Mouse (Mus musculus) myocyte (in vitro differentiated cells): Measurements from ENCODE around the gene Angptl6. TPM values are rescaled to one million over a fixed set of nuclear protein-coding genes. Genes with fewer than 3 reads are reported as not detected.

Experiments
- H3K27me3 ChIP-seq: one replicate; pipeline ENCODE4 v1.6.1; 2011; ENCODE audit not compliant: control insufficient read depth, insufficient read depth, insufficient read length
- H3K36me3 ChIP-seq: one replicate; pipeline ENCODE4 v1.6.1; 2011; ENCODE audit not compliant: control insufficient read depth, insufficient read depth
- H3K4me2 ChIP-seq: one replicate; pipeline ENCODE4 v1.6.1; 2011; ENCODE audit warnings: low read depth, control low read depth
- H3K4me3 ChIP-seq: one replicate; pipeline ENCODE4 v1.5.1; 2011; ENCODE audit warnings: mild to moderate bottlenecking, control low read depth, moderate library complexity
- H3K79me2 ChIP-seq: one replicate; pipeline ENCODE4 v1.6.1; 2011; ENCODE audit not compliant: control insufficient read depth, insufficient read depth
- H3ac ChIP-seq: one replicate; pipeline ENCODE4 v1.6.1; 2011; ENCODE audit not compliant: control insufficient read depth, insufficient read length
- CEBPB ChIP-seq: IDR thresholded peaks from 2 replicates; pipeline ENCODE4 v1.6.1; 2011; ENCODE audit warnings: mild to moderate bottlenecking, moderate library complexity; ENCODE audit not compliant: poor library complexity, insufficient read depth, severe bottlenecking
- E2F4 ChIP-seq: IDR thresholded peaks from one replicate; pipeline ENCODE4 v1.6.1; 2011; ENCODE audit warnings: mild to moderate bottlenecking, control low read depth, moderate library complexity; ENCODE audit not compliant: insufficient read depth
- MAX ChIP-seq: IDR thresholded peaks from one replicate; pipeline ENCODE4 v1.6.1; 2011; ENCODE audit warnings: low read depth, mild to moderate bottlenecking, control low read depth
- MYOD1 ChIP-seq, 3 experiments: IDR thresholded peaks; one replicate each; pipeline ENCODE4 v1.6.1; 2011; ENCODE audit warnings: control low read depth in 2 of 3, low read depth in 2 of 3, mild to moderate bottlenecking in 2 of 3, moderate library complexity in 1 of 3; ENCODE audit not compliant: insufficient read length in 2 of 3, control insufficient read depth in 1 of 3
- MYOG ChIP-seq, 3 experiments: IDR thresholded peaks; one replicate each; pipeline ENCODE4 v1.6.1; 2011; ENCODE audit warnings: control low read depth in 2 of 3, low read depth in 2 of 3, mild to moderate bottlenecking in 2 of 3; ENCODE audit not compliant: insufficient read length in 2 of 3, control insufficient read depth in 1 of 3, insufficient read depth in 1 of 3
- POLR2A ChIP-seq: IDR thresholded peaks from one replicate; pipeline ENCODE4 v1.6.1; 2011; ENCODE audit warnings: low read depth, mild to moderate bottlenecking, control low read depth, moderate library complexity; ENCODE audit not compliant: insufficient read length
- POLR2AphosphoS2 ChIP-seq: IDR thresholded peaks from one replicate; pipeline ENCODE4 v1.6.1; 2011; ENCODE audit warnings: low read depth, control low read depth; ENCODE audit not compliant: insufficient read length
- REST ChIP-seq: IDR thresholded peaks from one replicate; pipeline ENCODE4 v1.6.1; 2011; ENCODE audit warnings: mild to moderate bottlenecking, control low read depth, moderate library complexity; ENCODE audit not compliant: insufficient read depth, insufficient read length
- SRF ChIP-seq: IDR thresholded peaks from one replicate; pipeline ENCODE4 v1.6.1; 2011; ENCODE audit warnings: low read depth; ENCODE audit not compliant: control insufficient read depth, insufficient read length
- TCF12 ChIP-seq: IDR thresholded peaks from one replicate; pipeline ENCODE4 v1.6.1; 2011; ENCODE audit warnings: mild to moderate bottlenecking, control low read depth; ENCODE audit not compliant: poor library complexity, insufficient read depth, severe bottlenecking
- TCF3 ChIP-seq: IDR thresholded peaks from one replicate; pipeline ENCODE4 v1.6.1; 2011; ENCODE audit warnings: low read depth, control low read depth; ENCODE audit not compliant: insufficient read length
- USF1 ChIP-seq: IDR thresholded peaks from one replicate; pipeline ENCODE4 v1.6.1; 2011; ENCODE audit warnings: low read depth, mild to moderate bottlenecking, control low read depth, moderate library complexity
- polyA plus RNA-seq: library from polyadenylated mRNA; unstranded; fragments of >200 nt; fragmentation: generic; extraction: Trizol; gene quantifications from one replicate; pipeline ENCODE4 v1.2.1, GENCODE M21; 2012; ENCODE audit warnings: missing spikeins

The Angptl6 gene
- polyA plus RNA-seq, 1 experiment, result 12.6 TPM

GRCm38 (mm10) chr9:20878041-20878709, 1.4 kb downstream of the Angptl6 start:
- H3K4me3 ChIP-seq, result peak overlapping the region; percentile 25
- no peaks in the 10 kb centered on the region for H3K27me3 ChIP-seq
- no peaks in the 10 kb centered on the region for H3K79me2 ChIP-seq
- H3ac ChIP-seq, result peak overlapping the region; percentile 23
- H3K36me3 ChIP-seq, result no peaks in the 10 kb centered on the region
- peak overlapping the region; percentile 100 for H3K4me2 ChIP-seq
- TF ChIP-seq POLR2AphosphoS2, result peak; percentile 79
- peak; percentile 47 for TF ChIP-seq TCF3
- TF ChIP-seq MYOD1 (IDR thresholded peaks at IDR 0.05; ENCODE audit: control insufficient read depth in 1 of 3, insufficient read length in 2 of 3, low read depth in 2 of 3), result peak in 2 of 3 experiments; percentile 88 to 91
- no peak for TF ChIP-seq MAX
- TF ChIP-seq E2F4, result peak; percentile 4
- peak; percentile 51 for TF ChIP-seq SRF
- peak; percentile 34 to 91 (median 88) for TF ChIP-seq MYOG (IDR thresholded peaks at IDR 0.05; ENCODE audit: control insufficient read depth in 1 of 3, insufficient read depth in 1 of 3, insufficient read length in 2 of 3, low read depth in 2 of 3)
- no peak for TF ChIP-seq TCF12
- no peak for TF ChIP-seq CEBPB
- no peak for TF ChIP-seq USF1
- TF ChIP-seq REST, result no peak
- TF ChIP-seq POLR2A, result peak; percentile 89

GRCm38 (mm10) chr9:20877118-20878040, 2.1 kb downstream of the Angptl6 start:
- Histone ChIP-seq H3K4me3 (peak overlapping the region; percentile 25), H3K4me2 (peak overlapping the region; percentile 99), H3K27me3 (no peaks in the 10 kb centered on the region), H3K79me2 (no peaks in the 10 kb centered on the region), H3ac (peak overlapping the region; percentile 23), H3K36me3 (no peaks in the 10 kb centered on the region)
- TF ChIP-seq MYOD1 (IDR thresholded peaks at IDR 0.05; ENCODE audit: control insufficient read depth in 1 of 3, insufficient read length in 2 of 3, low read depth in 2 of 3) (no peak), POLR2AphosphoS2 (peak; percentile 86), CEBPB (peak; percentile 91), SRF (no peak)

- H3K4me3 ChIP-seq, result peak overlapping the region; percentile 25
- H3K4me2 ChIP-seq, result peak overlapping the region; percentile 99
- peak overlapping the region; percentile 5 for H3ac ChIP-seq
- no peaks in the 10 kb centered on the region for H3K36me3 ChIP-seq
- H3K27me3 ChIP-seq, result no peaks in the 10 kb centered on the region
- H3K79me2 ChIP-seq, result no peaks in the 10 kb centered on the region
- TF ChIP-seq TCF12, result no peak
- no peak for TF ChIP-seq REST
- TF ChIP-seq POLR2AphosphoS2, result peak; percentile 12
- no peak for TF ChIP-seq MYOD1 (IDR thresholded peaks at IDR 0.05; ENCODE audit: control insufficient read depth in 1 of 3, insufficient read length in 2 of 3, low read depth in 2 of 3)
Measured at GRCm38 (mm10) chr9:20876318-20877117, 3.0 kb downstream of the Angptl6 start.

GRCm38 (mm10) chr9:20875021-20875790, 4.3 kb downstream of the Angptl6 start:
- Histone ChIP-seq H3K79me2 (no peaks in the 10 kb centered on the region), H3K4me3 (no peak overlapping the region), H3K27me3 (no peaks in the 10 kb centered on the region), H3K4me2 (no peak overlapping the region), H3ac (no peak overlapping the region), H3K36me3 (no peaks in the 10 kb centered on the region)
- no peak for TF ChIP-seq CEBPB
- no peak for TF ChIP-seq TCF3
- no peak for TF ChIP-seq POLR2A
- TF ChIP-seq E2F4, result no peak
- no peak for TF ChIP-seq USF1
- TF ChIP-seq SRF, result no peak
- no peak for TF ChIP-seq TCF12
- TF ChIP-seq MYOG (IDR thresholded peaks at IDR 0.05; ENCODE audit: control insufficient read depth in 1 of 3, insufficient read depth in 1 of 3, insufficient read length in 2 of 3, low read depth in 2 of 3), result no peak
- no peak for TF ChIP-seq REST
- no peak for TF ChIP-seq MAX
- TF ChIP-seq MYOD1 (IDR thresholded peaks at IDR 0.05; ENCODE audit: control insufficient read depth in 1 of 3, insufficient read length in 2 of 3, low read depth in 2 of 3), result no peak
- no peak for TF ChIP-seq POLR2AphosphoS2
